Mouse (Mus musculus): ENCODE data around the gene Chst10. TPM values are rescaled to one million over a fixed set of nuclear protein-coding genes. Genes with fewer than 3 reads are reported as not detected.

Chst10 gene
- polyA plus RNA-seq, 1 experiment from 2014 or later: 24.0 TPM

GRCm38 (mm10) chr1:38869398-38870195, 28.4 kb downstream of the Chst10 start:
- DNase-seq (ENCODE audit: low spot score): no peak

GRCm38 (mm10) chr1:38866242-38866641, 31.7 kb downstream of the Chst10 start:
- DNase-seq (ENCODE audit: low spot score): no peak

- no peak for DNase-seq (ENCODE audit: low spot score)
Observed at GRCm38 (mm10) chr1:38864341-38864740, 33.6 kb downstream of the Chst10 start.

GRCm38 (mm10) chr1:38862213-38862612, 35.7 kb downstream of the Chst10 start:
- DNase-seq (ENCODE audit: low spot score): peak; percentile 54

GRCm38 (mm10) chr1:38860867-38861524, 37.0 kb downstream of the Chst10 start:
- DNase-seq (ENCODE audit: low spot score): no peak

GRCm38 (mm10) chr1:38860207-38860606, 37.8 kb downstream of the Chst10 start:
- DNase-seq (ENCODE audit: low spot score): no peak

- peak; percentile 60 for DNase-seq (ENCODE audit: low spot score)
Observed at GRCm38 (mm10) chr1:38856196-38856595, 41.8 kb downstream of the Chst10 start.

GRCm38 (mm10) chr1:38852250-38852649, 45.7 kb downstream of the Chst10 start:
- DNase-seq (ENCODE audit: low spot score): no peak

GRCm38 (mm10) chr1:38850650-38851049, 47.3 kb downstream of the Chst10 start:
- no peak for DNase-seq (ENCODE audit: low spot score)

- DNase-seq (ENCODE audit: low spot score): no peak
Observed at GRCm38 (mm10) chr1:38848451-38849289, 49.3 kb downstream of the Chst10 start.

- DNase-seq (ENCODE audit: low spot score): no peak
Observed at GRCm38 (mm10) chr1:38847975-38848374, 50.0 kb downstream of the Chst10 start.

GRCm38 (mm10) chr1:38843275-38843674, 54.7 kb downstream of the Chst10 start:
- no peak for DNase-seq (ENCODE audit: low spot score)

GRCm38 (mm10) chr1:38842861-38843260, 55.1 kb downstream of the Chst10 start:
- no peak for DNase-seq (ENCODE audit: low spot score)

GRCm38 (mm10) chr1:38839944-38840343, 58.0 kb downstream of the Chst10 start:
- DNase-seq (ENCODE audit: low spot score): no peak

GRCm38 (mm10) chr1:38836477-38836872, 61.5 kb downstream of the Chst10 start, which contains the start of gene Lonrf2:
Gene Lonrf2 (minus strand): TSS chr1:38836711.
- DNase-seq (ENCODE audit: low spot score): no peak

- DNase-seq (ENCODE audit: low spot score): no peak
Observed at GRCm38 (mm10) chr1:38835568-38836476, 62.1 kb downstream of the Chst10 start.

- peak; percentile 27 for DNase-seq (ENCODE audit: low spot score)
Observed at GRCm38 (mm10) chr1:38834899-38835298, 63.1 kb downstream of the Chst10 start.

GRCm38 (mm10) chr1:38824926-38825325, 73.0 kb downstream of the Chst10 start:
- DNase-seq (ENCODE audit: low spot score): no peak

GRCm38 (mm10) chr1:38823851-38824250, 74.1 kb downstream of the Chst10 start:
- DNase-seq (ENCODE audit: low spot score): no peak

GRCm38 (mm10) chr1:38819691-38820090, 78.3 kb downstream of the Chst10 start:
- no peak for DNase-seq (ENCODE audit: low spot score)

- no peak for DNase-seq (ENCODE audit: low spot score)
Observed at GRCm38 (mm10) chr1:38817671-38818070, 80.3 kb downstream of the Chst10 start.
